Mouse (Mus musculus): ENCODE results near the gene Bbs9. TPM values are rescaled to one million over a fixed set of nuclear protein-coding genes. Genes with fewer than 3 reads are reported as not detected.

The Bbs9 gene
- polyA plus RNA-seq, 1 experiment = 3.3 TPM

DNA sequence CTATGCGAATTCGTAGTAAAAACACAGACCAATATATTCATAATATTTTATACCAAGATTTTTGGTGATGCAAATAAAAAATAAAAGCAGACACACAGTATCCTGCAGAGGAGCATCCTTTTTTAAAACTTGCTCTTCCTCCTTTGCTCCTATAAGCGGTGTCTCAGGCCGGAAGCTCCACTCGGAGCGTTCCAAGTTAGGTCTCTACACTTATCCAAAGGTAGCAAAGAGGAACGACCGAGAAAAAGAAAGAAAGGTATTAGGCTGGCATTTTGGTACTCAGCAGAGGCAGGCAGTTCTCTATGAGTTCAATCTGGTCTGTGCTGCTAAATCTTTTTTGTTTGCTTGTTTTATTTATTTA is 6.6 kb upstream of the Bbs9 start:
- peaks cover 4% of the 10 kb centered on the region for H3K79me3 ChIP-seq (ENCODE audit: low read depth)
- peaks cover 10% of the 10 kb centered on the region for H3K36me3 ChIP-seq (ENCODE audit: control insufficient read depth, insufficient read depth)
- no peak overlapping the region for H3K4me3 ChIP-seq (ENCODE audit: insufficient read depth, poor library complexity, severe bottlenecking)
- H3K27me3 ChIP-seq (ENCODE audit: control insufficient read depth, insufficient read depth, insufficient read length) = no peaks in the 10 kb centered on the region
- no peak overlapping the region for H3ac ChIP-seq (ENCODE audit: control insufficient read depth, insufficient read length, low read depth)
- H3K79me2 ChIP-seq (ENCODE audit: control insufficient read depth, insufficient read depth) = peaks cover 22% of the 10 kb centered on the region
- TF ChIP-seq MAX (IDR thresholded peaks at IDR 0.05) (no peak), MYOG (IDR thresholded peaks at IDR 0.05; ENCODE audit: control insufficient read depth, extremely low read depth, insufficient read length) (no peak), MYOD1 (IDR thresholded peaks at IDR 0.05; ENCODE audit: control insufficient read depth, insufficient read length, low read depth) (no peak), CEBPB (IDR thresholded peaks at IDR 0.05; ENCODE audit: low read depth) (no peak), CTCF (IDR thresholded peaks at IDR 0.05; ENCODE audit: control insufficient read depth, insufficient read depth, insufficient read length) (no peak), FOSL1 (IDR thresholded peaks at IDR 0.05; ENCODE audit: insufficient read depth, low read length, poor library complexity, severe bottlenecking) (no peak), USF1 (IDR thresholded peaks at IDR 0.05; ENCODE audit: low read depth) (no peak)

DNA sequence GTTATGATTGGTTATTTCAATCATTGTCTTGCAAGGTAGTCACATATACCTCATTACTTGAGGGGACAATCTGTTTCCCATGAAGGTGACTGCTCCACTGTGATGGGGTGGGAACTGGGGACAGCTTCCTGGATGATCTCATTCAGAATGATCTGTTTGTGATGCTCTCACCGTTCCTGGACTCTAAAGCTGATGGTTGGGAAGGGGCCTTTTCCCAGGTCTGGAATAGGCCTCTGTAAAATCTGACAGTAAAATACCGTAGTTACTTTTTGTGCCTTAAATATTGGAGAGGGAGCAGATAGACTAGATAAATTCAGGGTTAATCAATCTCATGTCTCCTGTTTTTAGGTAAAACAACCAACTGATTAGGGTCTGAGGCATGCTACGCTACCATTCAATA is 5.9 kb upstream of the Bbs9 start, which contains the start of gene Rp9:
Rp9 (minus strand) TSS at position 101 of the 400 bp plus-strand sequence.
- Histone ChIP-seq H3K4me3 (ENCODE audit: insufficient read depth, poor library complexity, severe bottlenecking) (no peak within 1 kb of the TSS), H3K36me3 (ENCODE audit: control insufficient read depth, insufficient read depth) (peaks cover 10% of the 10 kb centered on the region), H3ac (ENCODE audit: control insufficient read depth, insufficient read length, low read depth) (no peak within 1 kb of the TSS), H3K79me3 (ENCODE audit: low read depth) (peaks cover 4% of the 10 kb centered on the region), H3K27me3 (ENCODE audit: control insufficient read depth, insufficient read depth, insufficient read length) (no peaks in the 10 kb centered on the region), H3K79me2 (ENCODE audit: control insufficient read depth, insufficient read depth) (peaks cover 22% of the 10 kb centered on the region)
- TF ChIP-seq MYOG (IDR thresholded peaks at IDR 0.05; ENCODE audit: control insufficient read depth, extremely low read depth, insufficient read length) (no peak), FOSL1 (IDR thresholded peaks at IDR 0.05; ENCODE audit: insufficient read depth, low read length, poor library complexity, severe bottlenecking) (no peak), CTCF (IDR thresholded peaks at IDR 0.05; ENCODE audit: control insufficient read depth, insufficient read depth, insufficient read length) (no peak)

DNA sequence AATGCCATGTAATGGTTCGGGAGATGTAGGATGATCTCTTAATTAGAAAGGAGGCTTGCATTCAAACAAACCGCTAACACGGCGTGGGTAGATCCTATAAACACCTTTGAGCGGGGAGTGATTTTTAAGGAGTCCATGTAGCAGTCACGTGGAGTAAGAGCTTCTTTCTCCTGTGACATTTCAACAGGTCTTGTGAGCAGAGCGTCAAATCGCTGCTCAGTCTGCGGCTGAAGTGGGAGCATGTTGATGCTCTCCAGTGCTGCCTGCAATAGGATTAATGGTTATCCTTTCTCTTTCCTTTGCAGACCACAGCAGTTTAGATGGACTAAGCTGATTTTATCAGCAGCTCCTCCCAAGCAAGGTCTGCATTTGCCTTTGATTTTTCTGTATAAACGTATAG is 750 bp downstream of the Bbs9 start:
- H3ac ChIP-seq (ENCODE audit: control insufficient read depth, insufficient read length, low read depth) = peak overlapping the region; percentile 69
- H3K27me3 ChIP-seq (ENCODE audit: control insufficient read depth, insufficient read depth, insufficient read length) = no peaks in the 10 kb centered on the region
- TF ChIP-seq USF1 (IDR thresholded peaks at IDR 0.05; ENCODE audit: low read depth) (peak; percentile 64), MYOG (IDR thresholded peaks at IDR 0.05; ENCODE audit: control insufficient read depth, extremely low read depth, insufficient read length) (no peak)
- H3K36me3 ChIP-seq (ENCODE audit: control insufficient read depth, insufficient read depth) = no peaks in the 10 kb centered on the region
- H3K79me3 ChIP-seq (ENCODE audit: low read depth) = no peaks in the 10 kb centered on the region
- H3K79me2 ChIP-seq (ENCODE audit: control insufficient read depth, insufficient read depth) = no peaks in the 10 kb centered on the region
- H3K4me3 ChIP-seq (ENCODE audit: insufficient read depth, poor library complexity, severe bottlenecking) = peak overlapping the region; percentile 44

GRCm38 (mm10) chr9:22478946-22479345 is 3.4 kb downstream of the Bbs9 start:
- H3K79me3 ChIP-seq (ENCODE audit: low read depth) = no peaks in the 10 kb centered on the region
- no peaks in the 10 kb centered on the region for H3K27me3 ChIP-seq (ENCODE audit: control insufficient read depth, insufficient read depth, insufficient read length)
- TF ChIP-seq USF1 (IDR thresholded peaks at IDR 0.05; ENCODE audit: low read depth) (no peak), MYOG (IDR thresholded peaks at IDR 0.05; ENCODE audit: control insufficient read depth, extremely low read depth, insufficient read length) (no peak), CTCF (IDR thresholded peaks at IDR 0.05; ENCODE audit: control insufficient read depth, insufficient read depth, insufficient read length) (no peak), MAX (IDR thresholded peaks at IDR 0.05) (no peak), MYOD1 (IDR thresholded peaks at IDR 0.05; ENCODE audit: control insufficient read depth, insufficient read length, low read depth) (no peak), FOSL1 (IDR thresholded peaks at IDR 0.05; ENCODE audit: insufficient read depth, low read length, poor library complexity, severe bottlenecking) (no peak), CEBPB (IDR thresholded peaks at IDR 0.05; ENCODE audit: low read depth) (no peak)
- no peak overlapping the region for H3ac ChIP-seq (ENCODE audit: control insufficient read depth, insufficient read length, low read depth)
- no peaks in the 10 kb centered on the region for H3K79me2 ChIP-seq (ENCODE audit: control insufficient read depth, insufficient read depth)
- H3K36me3 ChIP-seq (ENCODE audit: control insufficient read depth, insufficient read depth) = no peaks in the 10 kb centered on the region
- no peak overlapping the region for H3K4me3 ChIP-seq (ENCODE audit: insufficient read depth, poor library complexity, severe bottlenecking)

DNA sequence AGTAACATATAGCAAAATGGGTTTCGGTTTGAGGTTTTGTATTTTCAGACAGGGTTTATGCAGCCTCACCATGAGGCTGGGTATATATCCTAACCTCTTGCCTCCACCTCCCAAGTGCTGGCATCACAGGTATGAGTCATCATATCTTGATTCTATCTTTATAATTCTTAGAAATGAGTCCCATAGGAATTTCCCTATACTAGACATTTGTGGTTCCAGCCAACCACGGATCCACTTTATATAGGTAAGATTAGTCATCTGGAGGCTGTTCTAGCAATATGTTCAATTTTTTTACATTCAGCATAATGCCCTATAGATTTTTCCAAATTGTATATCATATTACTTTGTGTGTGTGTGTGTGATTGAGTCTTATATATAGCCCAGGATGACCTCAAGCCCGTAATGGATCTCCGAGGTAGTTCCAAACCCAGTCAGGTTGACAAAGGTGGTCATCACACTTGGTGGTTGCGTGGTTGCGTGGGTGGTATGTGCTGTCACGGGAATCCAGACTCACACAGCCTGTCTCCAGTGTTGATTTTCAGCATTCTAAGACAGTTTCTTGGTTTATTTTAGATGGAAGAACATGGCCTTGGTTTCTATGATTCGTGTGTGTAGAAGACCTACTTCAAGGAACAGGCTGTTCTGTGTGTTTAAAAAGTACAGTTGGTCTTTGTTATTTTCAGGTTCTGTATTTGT is 8.5 kb downstream of the Bbs9 start:
- Histone ChIP-seq H3K27me3 (ENCODE audit: control insufficient read depth, insufficient read depth, insufficient read length) (no peaks in the 10 kb centered on the region), H3K36me3 (ENCODE audit: control insufficient read depth, insufficient read depth) (no peaks in the 10 kb centered on the region), H3K79me2 (ENCODE audit: control insufficient read depth, insufficient read depth) (no peaks in the 10 kb centered on the region), H3K4me3 (ENCODE audit: insufficient read depth, poor library complexity, severe bottlenecking) (no peak overlapping the region), H3K79me3 (ENCODE audit: low read depth) (no peaks in the 10 kb centered on the region), H3ac (ENCODE audit: control insufficient read depth, insufficient read length, low read depth) (no peak overlapping the region)
- no peak for TF ChIP-seq CTCF (IDR thresholded peaks at IDR 0.05; ENCODE audit: control insufficient read depth, insufficient read depth, insufficient read length)
- TF ChIP-seq USF1 (IDR thresholded peaks at IDR 0.05; ENCODE audit: low read depth) = no peak
- no peak for TF ChIP-seq MYOD1 (IDR thresholded peaks at IDR 0.05; ENCODE audit: control insufficient read depth, insufficient read length, low read depth)
- TF ChIP-seq MYOG (IDR thresholded peaks at IDR 0.05; ENCODE audit: control insufficient read depth, extremely low read depth, insufficient read length) = no peak
- TF ChIP-seq FOSL1 (IDR thresholded peaks at IDR 0.05; ENCODE audit: insufficient read depth, low read length, poor library complexity, severe bottlenecking) = no peak
- no peak for TF ChIP-seq CEBPB (IDR thresholded peaks at IDR 0.05; ENCODE audit: low read depth)
- TF ChIP-seq MAX (IDR thresholded peaks at IDR 0.05) = no peak
